Mouse (Mus musculus): ENCODE measurements around the gene Rgs12.
A peak's percentile ranks its signal among the peaks of the same experiment; 100 is the strongest.

Gene Rgs12

DNA sequence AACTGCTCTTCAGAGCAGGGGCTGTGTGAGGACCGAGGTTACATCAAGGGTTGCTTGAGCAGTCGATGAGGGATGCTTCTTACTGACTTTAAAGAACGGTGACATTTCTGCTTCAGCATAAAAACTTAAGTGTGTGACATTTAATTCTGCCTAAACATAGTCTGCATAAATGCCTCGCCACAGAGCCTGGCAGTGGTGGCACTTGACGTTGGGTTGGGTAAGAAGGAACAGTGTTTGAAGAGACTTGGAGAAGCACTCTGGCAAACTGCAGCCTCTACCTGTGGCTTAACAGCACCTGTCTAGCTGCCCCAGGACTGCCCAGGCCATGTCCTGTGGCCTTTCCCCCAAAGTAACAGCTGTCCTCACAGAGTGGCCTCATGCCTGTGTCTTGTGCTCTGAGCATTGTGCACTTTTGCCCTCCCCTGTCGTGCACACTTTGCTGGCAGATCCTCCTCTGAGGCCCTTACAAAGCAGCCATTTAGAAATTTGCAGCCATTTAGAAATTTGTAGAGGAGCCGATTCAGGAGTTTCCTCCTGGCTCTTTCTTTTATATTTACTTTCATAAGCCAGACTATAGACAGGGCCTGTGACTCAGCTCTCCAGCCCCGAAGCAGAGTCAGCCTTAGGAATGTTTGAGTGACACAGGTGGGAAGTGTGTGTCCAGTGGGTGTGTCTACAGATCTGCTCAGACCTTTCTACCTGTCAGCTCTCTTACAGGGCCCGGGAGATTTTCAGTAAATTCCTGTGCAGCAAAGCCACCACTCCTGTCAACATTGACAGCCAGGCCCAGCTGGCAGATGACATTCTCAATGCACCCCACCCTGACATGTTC lies 71.4 kb downstream of the Rgs12 start:
- ATAC-seq (ENCODE audit: insufficient number of reproducible peaks, low FRiP score, low TSS enrichment) = no peak

DNA sequence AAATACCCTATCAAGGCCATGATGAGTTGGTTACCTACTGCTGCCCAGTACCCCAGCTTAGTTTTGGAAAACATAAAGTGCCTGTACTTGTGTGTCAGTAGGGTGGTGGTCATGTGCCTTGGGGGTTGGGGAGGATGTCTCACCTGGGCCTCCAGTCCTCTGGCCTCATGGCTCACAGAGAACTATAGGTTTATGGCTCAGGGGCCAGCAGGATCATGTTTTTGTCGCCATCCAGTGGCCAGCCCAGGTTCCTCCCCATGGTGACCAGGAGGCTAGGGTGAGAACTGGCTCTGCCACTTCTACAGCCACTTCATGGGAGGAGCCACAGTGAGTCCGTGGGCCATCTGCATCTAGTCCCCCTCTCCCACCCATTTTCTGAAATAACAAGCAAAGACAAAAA lies 75.7 kb downstream of the Rgs12 start:
- ATAC-seq (ENCODE audit: insufficient number of reproducible peaks, low FRiP score, low TSS enrichment) = no peak

GRCm38 (mm10) chr5:35029303-35029702 lies 80.1 kb downstream of the Rgs12 start:
- ATAC-seq (ENCODE audit: insufficient number of reproducible peaks, low FRiP score, low TSS enrichment) = no peak

- ATAC-seq (ENCODE audit: insufficient number of reproducible peaks, low FRiP score, low TSS enrichment) = no peak
These were observed 80.5 kb downstream of the Rgs12 start for GRCm38 (mm10) chr5:35029755-35030154.

- no peak for ATAC-seq (ENCODE audit: insufficient number of reproducible peaks, low FRiP score, low TSS enrichment)
These were observed 83.8 kb downstream of the Rgs12 start for GRCm38 (mm10) chr5:35033068-35033467.

- ATAC-seq (ENCODE audit: insufficient number of reproducible peaks, low FRiP score, low TSS enrichment) = no peak
These were observed 84.4 kb downstream of the Rgs12 start for GRCm38 (mm10) chr5:35033619-35034018.

- ATAC-seq (ENCODE audit: insufficient number of reproducible peaks, low FRiP score, low TSS enrichment) = no peak
These were observed 85.9 kb downstream of the Rgs12 start for GRCm38 (mm10) chr5:35035141-35035540.

DNA sequence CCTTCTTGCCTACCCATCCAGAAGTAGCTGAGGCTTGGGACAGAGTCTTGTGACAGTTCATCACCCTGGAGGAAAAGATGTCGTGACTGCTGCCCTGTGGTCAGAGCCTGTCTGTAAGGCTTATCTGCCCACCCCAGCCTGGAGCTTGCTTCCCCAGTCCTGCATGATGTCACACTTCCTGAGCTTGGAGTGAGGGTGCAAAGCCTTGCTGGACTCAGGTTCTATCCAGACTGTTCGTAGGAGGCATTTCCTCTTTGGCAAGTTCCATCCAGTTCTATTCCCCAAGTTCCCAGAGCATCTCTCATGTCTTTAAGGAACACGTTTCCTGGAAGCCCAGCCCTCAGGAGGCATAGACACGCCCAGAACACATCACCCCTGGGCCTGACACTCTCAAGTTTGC lies 86.5 kb downstream of the Rgs12 start:
- no peak for ATAC-seq (ENCODE audit: insufficient number of reproducible peaks, low FRiP score, low TSS enrichment)

GRCm38 (mm10) chr5:35037438-35037837 lies 88.2 kb downstream of the Rgs12 start:
- no peak for ATAC-seq (ENCODE audit: insufficient number of reproducible peaks, low FRiP score, low TSS enrichment)

GRCm38 (mm10) chr5:35041268-35041829 lies 92.1 kb downstream of the Rgs12 start, which contains the start of gene Hgfac:
Gene Hgfac (plus strand): TSS chr5:35041509.
- no peak for ATAC-seq (ENCODE audit: insufficient number of reproducible peaks, low FRiP score, low TSS enrichment)

DNA sequence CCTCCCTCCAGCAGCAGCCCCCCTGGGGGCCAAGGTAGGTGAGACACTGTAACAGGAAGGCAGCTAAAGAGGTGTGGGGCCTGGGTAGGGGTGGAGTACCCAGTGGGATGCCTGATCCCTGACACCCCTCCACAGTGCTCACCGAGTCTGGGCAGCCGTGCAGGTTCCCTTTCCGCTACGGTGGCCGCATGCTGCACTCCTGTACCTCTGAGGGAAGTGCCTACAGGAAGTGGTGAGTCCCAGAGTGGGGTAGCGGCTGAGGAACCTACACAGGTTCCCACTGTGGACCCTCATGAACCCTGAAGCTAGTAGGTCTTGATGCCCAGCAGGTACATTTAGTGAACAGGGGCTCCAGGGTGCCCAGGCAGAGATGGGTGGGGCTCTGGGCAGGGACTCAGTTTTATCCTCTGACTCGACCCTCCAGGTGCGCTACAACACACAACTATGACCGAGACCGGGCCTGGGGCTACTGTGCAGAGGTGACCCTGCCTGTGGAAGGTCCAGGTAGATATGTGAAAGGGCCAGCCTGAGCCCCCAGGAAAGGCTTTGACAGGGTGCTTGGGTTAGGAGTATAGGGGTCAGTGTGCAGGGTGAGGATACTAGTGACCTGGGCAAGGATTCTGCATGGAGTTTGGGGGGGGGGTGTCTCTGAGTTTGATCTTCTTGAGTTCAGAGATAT lies 93.3 kb downstream of the Rgs12 start:
- peak; percentile 7; the same call in 1 of the 2 replicates for ATAC-seq (ENCODE audit: insufficient number of reproducible peaks, low FRiP score, low TSS enrichment)

GRCm38 (mm10) chr5:35043110-35043451 lies 93.8 kb downstream of the Rgs12 start:
- ATAC-seq (ENCODE audit: insufficient number of reproducible peaks, low FRiP score, low TSS enrichment) = peak; percentile 71

DNA sequence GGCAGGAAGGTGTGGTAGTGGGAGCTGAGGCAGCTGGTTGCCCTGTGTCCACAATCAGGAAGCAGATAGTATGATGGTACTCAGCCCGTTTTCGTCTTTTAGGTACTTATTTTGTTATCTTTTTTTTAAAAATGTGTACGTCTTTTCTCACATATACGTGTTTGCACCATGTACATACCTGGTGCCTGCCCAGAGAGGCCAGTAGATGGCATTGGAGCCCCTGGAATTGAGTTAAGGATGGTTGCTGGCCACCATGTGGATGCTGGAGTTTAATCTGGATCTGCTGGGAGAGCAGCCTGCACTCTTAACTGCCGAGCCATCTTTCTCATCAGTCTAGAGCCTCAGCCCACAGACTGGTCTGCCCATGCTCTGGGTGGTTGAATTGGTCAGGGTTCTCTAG lies 101.3 kb downstream of the Rgs12 start:
- ATAC-seq (ENCODE audit: insufficient number of reproducible peaks, low FRiP score, low TSS enrichment) = no peak

- ATAC-seq (ENCODE audit: insufficient number of reproducible peaks, low FRiP score, low TSS enrichment) = no peak
These were observed 105.4 kb downstream of the Rgs12 start for GRCm38 (mm10) chr5:35054628-35055027.

GRCm38 (mm10) chr5:35055076-35055475 lies 105.8 kb downstream of the Rgs12 start:
- ATAC-seq (ENCODE audit: insufficient number of reproducible peaks, low FRiP score, low TSS enrichment) = no peak

- ATAC-seq (ENCODE audit: insufficient number of reproducible peaks, low FRiP score, low TSS enrichment) = no peak
These were observed 107.6 kb downstream of the Rgs12 start, which contains the start of gene Dok7 for GRCm38 (mm10) chr5:35056604-35057432. Gene Dok7 (plus strand): TSS chr5:35056766.

GRCm38 (mm10) chr5:35057582-35057981 lies 108.3 kb downstream of the Rgs12 start:
- ATAC-seq (ENCODE audit: insufficient number of reproducible peaks, low FRiP score, low TSS enrichment) = no peak

DNA sequence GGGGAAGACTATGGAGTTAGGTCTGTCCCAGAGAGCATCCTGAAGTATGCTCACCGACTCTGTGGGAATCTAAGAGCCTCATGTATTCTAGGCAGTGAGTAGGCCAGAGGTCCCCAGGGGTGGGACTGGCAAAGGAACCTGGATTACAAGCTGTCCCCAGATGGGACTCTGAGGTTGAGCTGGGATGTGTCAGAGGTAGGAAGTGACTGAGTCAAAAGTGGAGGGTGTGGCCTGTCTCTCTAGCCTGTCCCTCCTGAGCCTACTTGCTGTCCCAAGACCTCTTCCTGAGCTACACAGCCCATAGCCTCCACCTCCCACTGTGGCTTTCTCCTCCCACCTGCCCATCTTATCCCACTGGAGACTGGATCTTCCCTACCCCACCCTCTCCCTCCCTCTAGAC lies 109.0 kb downstream of the Rgs12 start:
- no peak for ATAC-seq (ENCODE audit: insufficient number of reproducible peaks, low FRiP score, low TSS enrichment)

DNA sequence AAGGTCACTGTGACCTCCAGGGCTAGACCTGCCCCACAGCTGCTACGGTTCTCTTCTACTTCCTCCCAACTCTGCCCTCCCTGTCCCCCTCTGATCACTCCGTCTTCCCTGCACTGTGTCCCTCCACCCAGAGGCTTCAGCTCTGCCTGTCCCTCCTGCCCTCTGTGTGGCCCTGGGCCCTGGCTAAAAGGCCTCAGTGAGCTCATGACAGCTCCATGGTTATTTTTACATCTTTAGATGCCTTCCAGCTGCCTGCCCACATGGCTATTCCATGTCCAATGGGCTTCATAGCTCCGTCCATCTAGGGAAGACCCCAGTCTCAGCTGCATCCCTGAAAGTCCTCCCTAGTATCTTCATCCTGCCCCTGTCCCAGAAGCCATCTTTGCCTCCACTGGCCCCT lies 110.9 kb downstream of the Rgs12 start:
- ATAC-seq (ENCODE audit: insufficient number of reproducible peaks, low FRiP score, low TSS enrichment) = no peak

GRCm38 (mm10) chr5:35069841-35070240 lies 120.6 kb downstream of the Rgs12 start:
- no peak for ATAC-seq (ENCODE audit: insufficient number of reproducible peaks, low FRiP score, low TSS enrichment)

DNA sequence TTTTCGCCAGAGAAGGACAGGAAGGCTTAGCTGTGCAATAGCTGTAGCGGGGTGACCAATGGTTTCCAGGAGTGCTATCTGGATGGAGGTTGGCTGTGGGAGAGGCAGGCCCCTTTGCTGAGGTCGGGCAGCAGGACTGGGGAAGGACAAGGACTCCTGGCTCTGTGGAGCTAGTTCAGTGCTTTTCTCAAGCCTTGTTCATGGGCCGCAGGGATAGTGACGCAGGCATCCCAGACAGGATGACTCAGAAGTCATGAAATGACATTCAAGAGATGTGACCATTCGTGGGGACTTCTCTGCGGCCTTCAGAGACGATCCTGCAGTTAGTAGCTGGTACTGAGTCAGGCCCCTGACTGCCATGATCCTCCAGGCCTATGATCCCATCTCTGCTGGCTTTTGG lies 121.1 kb downstream of the Rgs12 start:
- ATAC-seq (ENCODE audit: insufficient number of reproducible peaks, low FRiP score, low TSS enrichment) = no peak

All from cerebellum, adult (tissue).